Mouse (Mus musculus): ENCODE measurements around the gene Slc4a7. TPM values are rescaled to one million over a fixed set of nuclear protein-coding genes. Genes with fewer than 3 reads are reported as not detected.

The Slc4a7 gene
- 9.9 and 12.6 TPM in 2 replicates for polyA plus RNA-seq (2015; fragmentation: Nextera tagmentation; extraction: Ambion mirVana)

DNA sequence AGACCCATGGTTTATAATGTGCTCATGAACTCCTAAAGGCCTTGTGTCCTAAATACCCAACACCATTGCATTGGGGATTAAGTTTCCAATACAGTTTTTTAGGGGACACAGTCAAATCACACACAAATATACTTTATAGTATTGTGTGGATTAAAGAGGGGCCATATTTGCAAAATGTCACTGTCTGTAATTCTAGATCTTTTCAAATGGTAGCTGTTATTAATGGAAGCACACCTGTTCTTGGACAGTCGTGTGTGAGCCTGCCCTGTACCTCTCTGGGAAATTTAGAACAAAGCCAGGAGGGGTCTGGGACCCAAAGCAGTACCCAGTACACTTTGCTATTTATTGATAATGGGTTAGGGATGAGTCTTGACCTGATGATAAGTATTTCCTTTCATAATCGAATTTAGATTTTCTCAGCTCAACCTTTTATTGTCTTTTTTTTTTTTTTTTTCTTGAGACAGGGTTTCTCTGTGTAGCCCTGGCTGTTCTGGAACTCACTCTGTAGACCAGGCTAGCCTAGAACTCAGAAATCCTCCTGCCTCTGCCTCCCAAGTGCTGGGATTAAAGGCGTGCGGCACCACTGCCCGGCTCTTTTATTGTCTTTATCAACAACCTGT lies at the start of gene Slc4a7:
Gene Slc4a7, plus strand, starts transcription at position 570 of the 620 bp plus-strand sequence.
- no peaks in the 10 kb centered on the region for H3K27me3 ChIP-seq
- peak within 1 kb of the TSS; percentile 78 for H3K4me2 ChIP-seq
- peak within 1 kb of the TSS; percentile 89 for H3K4me3 ChIP-seq
- peaks cover 5% of the 10 kb centered on the region for H3K4me1 ChIP-seq (replicated peaks)
- H3K27ac ChIP-seq: peak within 1 kb of the TSS; percentile 96
- ATAC-seq (replicated peaks; ENCODE audit: insufficient number of reproducible peaks, insufficient read depth, low FRiP score, low read depth): no peak
- peak within 1 kb of the TSS; percentile 95 for H3K9ac ChIP-seq
- WGBS: 74% methylated on average over 5 of the region's 5 CpGs
- no peaks in the 10 kb centered on the region for H3K9me3 ChIP-seq (replicated peaks)
- no peaks in the 10 kb centered on the region for H3K36me3 ChIP-seq

DNA sequence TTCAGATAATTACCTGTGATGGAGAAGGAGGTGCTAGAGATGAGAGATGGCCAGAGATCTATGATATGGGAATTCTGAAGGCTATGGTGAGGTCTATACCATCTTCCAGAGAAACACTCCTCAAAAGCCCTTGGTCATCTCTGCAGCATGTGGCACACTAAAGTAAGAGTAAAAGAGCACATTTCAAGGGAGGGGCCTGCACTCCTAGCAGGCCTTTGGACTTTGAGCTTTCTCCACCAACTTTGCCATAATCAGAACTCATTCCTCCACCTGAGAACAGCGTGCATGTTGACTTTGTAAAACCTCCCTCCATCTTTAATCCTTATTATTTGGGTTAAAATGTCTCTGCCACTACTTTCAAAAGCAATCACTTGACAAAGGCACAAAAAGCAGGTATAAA lies 31.5 kb upstream of the Slc4a7 start:
- no peak for ATAC-seq (replicated peaks; ENCODE audit: insufficient number of reproducible peaks, insufficient read depth, low FRiP score, low read depth)
- no peaks in the 10 kb centered on the region for H3K4me1 ChIP-seq (replicated peaks)
- no peak overlapping the region for H3K9ac ChIP-seq
- H3K4me3 ChIP-seq: no peak overlapping the region
- no peaks in the 10 kb centered on the region for H3K36me3 ChIP-seq
- no peaks in the 10 kb centered on the region for H3K9me3 ChIP-seq (replicated peaks)
- no peaks in the 10 kb centered on the region for H3K27me3 ChIP-seq
- H3K27ac ChIP-seq: no peak overlapping the region
- 90% methylated on average over 1 of the region's 1 CpGs for WGBS
- H3K4me2 ChIP-seq: no peak overlapping the region

DNA sequence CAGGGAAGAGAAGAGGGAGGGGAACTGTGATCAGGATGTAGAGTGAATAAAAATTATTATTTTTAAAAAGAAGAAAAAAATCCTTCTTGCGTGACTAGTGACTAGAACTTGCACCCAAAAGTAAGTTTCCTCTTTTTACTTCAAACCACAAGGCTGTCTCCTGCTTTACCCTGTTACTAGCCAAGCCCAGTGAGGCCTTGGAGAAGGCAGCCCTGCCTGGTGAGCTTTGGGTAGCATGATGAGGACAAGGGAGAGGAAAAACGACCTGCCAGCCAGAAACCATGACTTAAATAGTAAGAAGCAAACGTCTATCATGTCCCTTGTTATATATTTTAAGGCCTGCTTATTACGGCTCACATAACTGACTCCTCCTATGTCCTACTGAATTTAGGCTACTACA lies 20.5 kb upstream of the Slc4a7 start:
- Histone ChIP-seq H3K27ac (no peak overlapping the region), H3K4me2 (no peak overlapping the region), H3K4me3 (no peak overlapping the region), H3K36me3 (no peaks in the 10 kb centered on the region), H3K9me3 (replicated peaks) (no peaks in the 10 kb centered on the region), H3K9ac (no peak overlapping the region), H3K4me1 (replicated peaks) (no peaks in the 10 kb centered on the region), H3K27me3 (no peaks in the 10 kb centered on the region)
- 65% methylated on average over 4 of the region's 4 CpGs for WGBS
- no peak for ATAC-seq (replicated peaks; ENCODE audit: insufficient number of reproducible peaks, insufficient read depth, low FRiP score, low read depth)

DNA sequence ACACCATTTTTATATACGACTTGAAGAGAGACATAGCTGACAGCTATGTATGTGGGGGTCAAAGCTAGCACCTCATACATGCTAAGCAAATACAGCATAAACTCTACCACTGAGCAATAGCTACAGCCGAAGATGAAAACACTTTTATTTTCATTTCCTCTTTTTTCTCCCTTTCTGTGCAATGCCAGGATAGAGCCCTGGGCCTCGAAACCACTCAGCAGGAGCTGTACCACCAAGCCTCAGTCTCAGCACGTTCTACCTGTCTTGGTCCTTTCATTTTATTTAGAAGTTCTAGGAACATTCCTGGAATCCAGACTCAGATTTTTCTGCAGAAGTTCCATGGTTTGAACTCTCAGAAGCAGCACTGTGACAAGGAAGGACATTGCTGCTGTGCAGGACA lies 17.3 kb upstream of the Slc4a7 start:
- no peaks in the 10 kb centered on the region for H3K36me3 ChIP-seq
- H3K27ac ChIP-seq: no peak overlapping the region
- WGBS: 73% methylated on average over 4 of the region's 4 CpGs
- no peaks in the 10 kb centered on the region for H3K4me1 ChIP-seq (replicated peaks)
- H3K9me3 ChIP-seq (replicated peaks): no peaks in the 10 kb centered on the region
- H3K9ac ChIP-seq: no peak overlapping the region
- no peak for ATAC-seq (replicated peaks; ENCODE audit: insufficient number of reproducible peaks, insufficient read depth, low FRiP score, low read depth)
- H3K4me3 ChIP-seq: no peak overlapping the region
- no peaks in the 10 kb centered on the region for H3K27me3 ChIP-seq
- no peak overlapping the region for H3K4me2 ChIP-seq

DNA sequence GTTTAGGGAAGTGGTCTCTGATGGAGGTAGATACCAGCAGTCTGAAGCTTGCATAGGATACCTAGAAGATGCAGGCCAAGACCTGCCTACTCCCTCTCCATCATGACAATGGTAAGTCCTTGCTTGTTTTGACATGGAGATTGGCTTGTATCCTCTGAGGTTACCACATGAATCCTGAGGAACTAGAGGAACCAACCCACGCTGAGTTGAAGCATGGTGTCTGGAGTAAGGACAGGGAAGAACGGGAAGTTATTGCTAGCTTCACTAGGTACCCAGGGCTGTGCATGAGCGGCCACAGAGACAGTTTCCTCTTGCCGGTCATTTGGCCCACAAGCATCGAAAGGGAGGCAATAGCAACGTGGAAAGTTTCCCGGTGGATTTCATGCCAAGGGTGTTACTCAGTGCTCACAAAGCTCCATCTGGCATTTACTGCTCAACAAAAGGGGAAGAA lies 16.0 kb upstream of the Slc4a7 start:
- no peaks in the 10 kb centered on the region for H3K27me3 ChIP-seq
- no peak overlapping the region for H3K4me3 ChIP-seq
- H3K9ac ChIP-seq: no peak overlapping the region
- H3K4me2 ChIP-seq: no peak overlapping the region
- ATAC-seq (replicated peaks; ENCODE audit: insufficient number of reproducible peaks, insufficient read depth, low FRiP score, low read depth): no peak
- 67% methylated on average over 7 of the region's 7 CpGs for WGBS
- no peaks in the 10 kb centered on the region for H3K36me3 ChIP-seq
- no peak overlapping the region for H3K27ac ChIP-seq
- H3K9me3 ChIP-seq (replicated peaks): no peaks in the 10 kb centered on the region
- H3K4me1 ChIP-seq (replicated peaks): no peaks in the 10 kb centered on the region

DNA sequence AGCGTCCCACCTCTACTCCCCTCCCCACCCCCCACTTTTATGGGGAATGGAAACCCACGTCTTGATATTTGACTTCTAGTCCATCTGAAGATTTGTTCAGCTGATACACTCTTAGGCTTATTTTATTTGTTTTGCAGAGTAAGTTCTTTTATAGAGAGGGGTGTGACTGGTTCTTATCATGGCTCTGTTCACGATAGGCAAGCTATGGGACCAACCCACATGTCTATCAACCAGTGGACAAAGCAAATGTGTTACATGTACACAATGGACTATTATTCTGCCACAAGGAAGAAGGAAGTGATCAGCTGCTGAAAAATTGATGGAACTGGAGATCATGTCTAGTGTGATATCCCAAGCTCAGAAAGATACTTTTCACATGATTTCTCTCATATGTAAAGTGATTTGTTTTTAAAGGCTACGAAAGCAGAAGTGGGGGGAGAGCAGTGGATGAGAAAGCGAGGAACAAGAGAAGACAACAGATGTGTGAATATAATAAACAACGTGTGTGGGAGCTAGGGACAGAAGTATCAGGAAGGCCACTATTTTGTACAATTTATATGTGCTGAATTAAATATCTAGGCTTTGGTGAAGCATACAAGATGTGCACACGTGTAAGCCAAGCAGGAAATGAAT lies 14.7 kb upstream of the Slc4a7 start:
- H3K4me3 ChIP-seq: no peak overlapping the region
- no peak for ATAC-seq (replicated peaks; ENCODE audit: insufficient number of reproducible peaks, insufficient read depth, low FRiP score, low read depth)
- no peaks in the 10 kb centered on the region for H3K4me1 ChIP-seq (replicated peaks)
- H3K27ac ChIP-seq: no peak overlapping the region
- WGBS: 66% methylated on average over 7 of the region's 7 CpGs
- no peak overlapping the region for H3K4me2 ChIP-seq
- no peaks in the 10 kb centered on the region for H3K9me3 ChIP-seq (replicated peaks)
- no peaks in the 10 kb centered on the region for H3K36me3 ChIP-seq
- no peak overlapping the region for H3K9ac ChIP-seq
- no peaks in the 10 kb centered on the region for H3K27me3 ChIP-seq

DNA sequence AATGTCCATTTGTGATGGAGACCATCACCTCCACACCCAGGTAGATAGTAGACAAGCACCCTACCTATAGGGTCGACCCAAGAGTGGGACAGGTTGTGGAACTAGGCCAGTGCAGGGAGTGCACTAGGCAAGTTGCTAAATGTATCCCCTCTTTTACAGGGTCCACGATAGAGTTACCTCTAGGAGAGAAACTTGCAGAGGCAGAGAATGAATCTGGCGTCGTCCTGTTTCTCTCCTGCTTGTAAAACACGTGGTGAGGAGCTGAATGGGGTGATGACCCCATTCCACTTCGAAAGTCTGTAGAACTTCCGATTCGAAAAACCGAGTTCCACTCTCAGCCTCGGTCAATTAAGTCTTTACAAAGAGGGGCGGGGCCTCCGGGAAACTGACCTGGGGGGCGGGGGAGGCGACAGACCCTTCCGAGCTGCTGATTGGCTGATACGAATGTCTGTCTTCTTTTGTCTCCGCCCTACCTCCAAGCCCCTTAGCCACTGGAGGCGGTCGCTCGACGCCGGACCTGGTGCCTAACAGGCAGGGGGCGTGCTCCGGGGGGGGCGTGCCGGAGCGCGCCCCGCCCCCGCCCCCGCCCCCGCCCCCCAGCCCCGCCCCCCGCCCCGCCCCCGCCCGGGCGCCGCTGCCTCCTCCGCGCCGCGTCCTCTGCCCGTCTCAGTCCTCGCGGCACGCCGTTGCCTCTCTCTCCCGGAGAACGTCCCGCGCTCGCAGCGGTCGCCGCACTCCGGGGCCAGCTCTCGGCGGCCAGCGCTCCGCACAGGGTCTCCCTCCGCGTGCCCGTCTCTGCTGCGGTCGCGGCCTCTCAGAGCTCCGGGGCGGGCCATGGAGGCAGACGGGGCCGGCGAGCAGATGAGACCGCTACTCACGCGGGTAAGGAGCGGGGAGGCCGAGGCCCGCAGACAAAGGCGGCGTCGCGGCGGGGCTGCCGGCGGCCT lies 593 bp downstream of the Slc4a7 start:
- peak overlapping the region; percentile 89 for H3K4me3 ChIP-seq
- under 1% methylated on average over 58 of the region's 85 CpGs for WGBS
- ATAC-seq (replicated peaks; ENCODE audit: insufficient number of reproducible peaks, insufficient read depth, low FRiP score, low read depth): peak; percentile 97

DNA sequence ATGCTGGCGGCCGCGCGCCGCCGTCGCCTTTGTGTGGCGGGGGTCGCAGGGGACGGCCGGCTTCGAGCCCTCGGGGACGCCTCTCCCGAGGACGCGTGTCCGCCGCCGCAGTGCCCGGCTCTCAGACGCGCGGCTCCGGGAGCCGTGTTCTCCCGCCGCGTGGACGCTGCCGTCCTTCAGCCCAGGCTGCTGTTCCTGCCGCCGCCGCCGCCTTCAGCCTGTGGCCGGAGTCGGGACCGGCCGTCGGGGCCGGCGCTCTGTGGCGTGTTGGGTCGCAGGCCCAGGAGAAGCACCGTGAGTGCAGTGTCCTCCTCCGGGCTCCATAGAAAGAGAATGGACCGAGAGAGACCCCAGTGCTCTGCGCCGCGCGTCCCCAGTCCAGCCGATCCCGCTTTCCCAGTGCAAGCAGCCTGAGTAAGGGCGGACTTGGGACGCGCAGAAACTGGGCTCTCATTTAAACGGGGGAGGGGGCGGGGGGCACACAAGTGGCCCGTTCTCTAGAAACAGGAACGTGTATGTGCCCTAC lies 1.3 kb downstream of the Slc4a7 start:
- under 1% methylated on average over 58 of the region's 60 CpGs for WGBS

More for the DNA sequence above, 593 bp downstream of the Slc4a7 start:
- Histone ChIP-seq H3K4me2 (peak overlapping the region; percentile 78), H3K36me3 (no peaks in the 10 kb centered on the region), H3K9ac (peak overlapping the region; percentile 95), H3K9me3 (replicated peaks) (no peaks in the 10 kb centered on the region), H3K27ac (peak overlapping the region; percentile 96), H3K27me3 (no peaks in the 10 kb centered on the region), H3K4me1 (replicated peaks) (peaks cover 5% of the 10 kb centered on the region)

DNA sequence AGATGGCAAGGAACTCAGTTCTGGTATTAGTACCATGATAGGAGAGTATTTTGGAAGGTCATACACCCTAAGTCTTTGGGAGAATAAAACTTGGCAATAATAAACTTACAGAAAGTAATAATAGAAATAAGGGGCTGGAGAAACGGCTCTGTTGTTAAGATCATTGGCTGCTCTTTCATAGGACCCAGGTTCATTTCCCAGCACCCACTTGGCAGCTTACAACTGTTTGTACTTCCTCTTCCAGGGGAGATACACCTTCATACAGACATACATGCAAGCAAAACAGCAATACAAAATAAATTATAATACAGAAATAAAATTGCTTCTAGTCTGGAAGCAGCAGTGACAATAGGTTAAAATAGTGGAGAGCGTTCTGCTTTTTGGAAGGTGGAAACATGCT lies 2.6 kb downstream of the Slc4a7 start:
- H3K36me3 ChIP-seq: no peaks in the 10 kb centered on the region
- H3K4me2 ChIP-seq: peak overlapping the region; percentile 78; the same call in 1 of the 2 replicates
- no peak for ATAC-seq (replicated peaks; ENCODE audit: insufficient number of reproducible peaks, insufficient read depth, low FRiP score, low read depth)
- no peak overlapping the region for H3K27ac ChIP-seq
- no peaks in the 10 kb centered on the region for H3K9me3 ChIP-seq (replicated peaks)
- H3K4me3 ChIP-seq: no peak overlapping the region
- H3K4me1 ChIP-seq (replicated peaks): peaks cover 5% of the 10 kb centered on the region
- H3K27me3 ChIP-seq: no peaks in the 10 kb centered on the region
- 0 out of 2 replicates have a peak overlapping the region, but pooled peaks have one; percentile 95 for H3K9ac ChIP-seq
- WGBS: 79% methylated on average over 2 of the region's 2 CpGs

More for the DNA sequence above, 1.3 kb downstream of the Slc4a7 start:
- H3K9me3 ChIP-seq (replicated peaks): no peaks in the 10 kb centered on the region
- H3K36me3 ChIP-seq: no peaks in the 10 kb centered on the region
- peak overlapping the region; percentile 89 for H3K4me3 ChIP-seq
- H3K4me1 ChIP-seq (replicated peaks): peaks cover 5% of the 10 kb centered on the region
- peak overlapping the region; percentile 78 for H3K4me2 ChIP-seq
- ATAC-seq (replicated peaks; ENCODE audit: insufficient number of reproducible peaks, insufficient read depth, low FRiP score, low read depth): peak; percentile 53
- H3K9ac ChIP-seq: peak overlapping the region; percentile 95
- no peaks in the 10 kb centered on the region for H3K27me3 ChIP-seq
- H3K27ac ChIP-seq: peak overlapping the region; percentile 96

DNA sequence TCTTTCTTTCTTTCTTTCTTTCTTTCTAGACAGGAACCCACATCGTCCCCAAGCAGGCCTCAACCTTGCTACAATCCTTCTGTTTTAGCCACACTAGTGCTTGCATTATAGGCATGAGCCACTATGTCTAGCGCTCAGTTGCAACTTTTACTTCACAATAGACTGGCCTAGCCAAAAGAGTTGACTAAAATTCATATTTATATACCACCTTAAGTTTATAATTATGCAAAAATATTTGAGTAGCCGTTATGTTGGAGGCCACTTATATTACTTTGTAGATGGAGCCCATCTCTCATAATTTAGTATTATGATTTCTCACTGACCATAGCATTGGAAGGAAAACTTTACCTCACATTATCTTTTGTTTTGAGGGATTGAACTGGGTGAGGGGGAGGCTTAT lies 3.0 kb downstream of the Slc4a7 start:
- Histone ChIP-seq H3K9ac (no peak overlapping the region), H3K27ac (no peak overlapping the region), H3K36me3 (no peaks in the 10 kb centered on the region), H3K4me1 (replicated peaks) (peaks cover 5% of the 10 kb centered on the region), H3K9me3 (replicated peaks) (no peaks in the 10 kb centered on the region), H3K4me2 (no peak overlapping the region), H3K4me3 (no peak overlapping the region), H3K27me3 (no peaks in the 10 kb centered on the region)
- ATAC-seq (replicated peaks; ENCODE audit: insufficient number of reproducible peaks, insufficient read depth, low FRiP score, low read depth): no peak
- 79% methylated on average over 3 of the region's 3 CpGs for WGBS

DNA sequence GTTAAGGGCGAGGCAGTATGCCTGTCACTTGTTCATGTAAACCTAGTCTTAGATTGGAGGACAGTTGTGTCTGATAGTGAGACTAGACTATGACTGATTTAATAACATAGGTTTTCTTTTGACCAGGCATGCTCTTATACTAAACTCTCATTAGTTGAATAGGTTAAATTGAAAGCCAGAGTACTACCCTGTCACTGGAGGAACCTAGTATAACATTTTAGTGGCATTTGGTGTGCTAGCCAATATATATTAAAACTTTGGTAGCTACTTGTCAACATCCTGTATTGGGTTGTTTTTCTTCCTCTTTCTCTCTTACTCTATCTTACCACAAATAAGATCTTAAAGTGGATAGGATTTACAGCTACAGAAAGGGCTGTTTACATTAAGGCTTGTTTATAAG lies 4.3 kb downstream of the Slc4a7 start:
- Histone ChIP-seq H3K27ac (no peak overlapping the region), H3K4me1 (replicated peaks) (peaks cover 5% of the 10 kb centered on the region), H3K4me3 (no peak overlapping the region), H3K9me3 (replicated peaks) (no peaks in the 10 kb centered on the region), H3K4me2 (no peak overlapping the region), H3K9ac (no peak overlapping the region), H3K27me3 (no peaks in the 10 kb centered on the region), H3K36me3 (peaks cover 5% of the 10 kb centered on the region)
- WGBS: 79% methylated on average over 1 of the region's 1 CpGs
- ATAC-seq (replicated peaks; ENCODE audit: insufficient number of reproducible peaks, insufficient read depth, low FRiP score, low read depth): no peak

All from heart, embryonic 15.5 days (tissue).